Mouse (Mus musculus) stomach, postnatal 0 days (tissue): ENCODE results near the gene Cenpe. TPM values are rescaled to one million over a fixed set of nuclear protein-coding genes. Genes with fewer than 3 reads are reported as not detected.
A peak's percentile ranks its signal among the peaks of the same experiment; 100 is the strongest.

Experiments
- ATAC-seq: fragments of 200-750 bp; cut with Nextera tagmentation; 2 replicates; pipeline ENCODE4 v1.8.0; 2017; ENCODE audit not compliant: low FRiP score, low TSS enrichment
- DNase-seq: peaks from one replicate; pipeline ENCODE4 v3.0.0-alpha.2; 2016; ENCODE audit warnings: low spot score
- H3K27ac ChIP-seq: fragments of 300-500 bp; sonication (generic); replicated peaks from 2 replicates; pipeline ENCODE4 v1.5.1; 2014; ENCODE audit warnings: mild to moderate bottlenecking, control low read depth
- H3K27me3 ChIP-seq: fragments of 300-500 bp; sonication (generic); 2 replicates; pipeline ENCODE4 v1.6.1; 2014; ENCODE audit warnings: low read length; ENCODE audit not compliant: control insufficient read depth, insufficient read depth
- H3K36me3 ChIP-seq: fragments of 300-500 bp; sonication (generic); 2 replicates; pipeline ENCODE4 v1.6.1; 2014; ENCODE audit warnings: low read length, mixed read lengths; ENCODE audit not compliant: control insufficient read depth, insufficient read depth
- H3K4me1 ChIP-seq: fragments of 300-500 bp; sonication (generic); replicated peaks from 2 replicates; pipeline ENCODE4 v1.6.1; 2014; ENCODE audit warnings: antibody characterized with exemption; ENCODE audit not compliant: control insufficient read depth, insufficient read depth
- H3K4me2 ChIP-seq: fragments of 300-500 bp; sonication (generic); replicated peaks from 2 replicates; pipeline ENCODE4 v1.6.1; 2014; ENCODE audit warnings: low read depth, mild to moderate bottlenecking, control low read depth, moderate library complexity
- H3K4me3 ChIP-seq: fragments of 300-500 bp; sonication (generic); 2 replicates; pipeline ENCODE4 v1.5.1; 2014; ENCODE audit warnings: low read depth, low read length, control low read depth
- H3K9ac ChIP-seq: fragments of 300-500 bp; sonication (generic); 2 replicates; pipeline ENCODE4 v1.6.1; 2014; ENCODE audit warnings: mild to moderate bottlenecking, low read length, control low read depth, mixed read lengths
- H3K9me3 ChIP-seq: fragments of 300-500 bp; sonication (generic); 2 replicates; pipeline ENCODE4 v1.6.1; 2016; ENCODE audit warnings: low read length; ENCODE audit not compliant: control insufficient read depth
- CTCF ChIP-seq: IDR thresholded peaks from 2 replicates; pipeline ENCODE4 v1.5.1; 2016; ENCODE audit warnings: antibody characterized with exemption, low read depth, mild to moderate bottlenecking, moderate library complexity
- EP300 ChIP-seq: optimal IDR thresholded peaks from 2 replicates; pipeline ENCODE3; 2016; ENCODE audit warnings: antibody characterized with exemption
- WGBS: fragments of 180-500 bp; shearing (Covaris S2); extraction: QIAGEN DNeasy Blood & Tissue Kit; methylation state at CpG from one replicate; pipeline ENCODE4 v1.1.7; 2014; 5-methylcytosine and 5-hydroxymethylcytosine counted together
- polyA plus RNA-seq: library from polyadenylated mRNA; unstranded; fragments of >200 nt; fragmentation: Nextera tagmentation; extraction: Ambion mirVana; gene quantifications from 2 replicates; pipeline ENCODE4 v1.2.1, GENCODE M21; 2015

Gene Cenpe
- polyA plus RNA-seq, 1 experiment from 2014 or later: 4.8 TPM

- H3K4me1 ChIP-seq: no peaks in the 10 kb centered on the region
- no peak for TF ChIP-seq EP300
- TF ChIP-seq CTCF: peak; percentile 79
- no peak overlapping the region for H3K9ac ChIP-seq
- H3K4me2 ChIP-seq: no peak overlapping the region
- H3K4me3 ChIP-seq: no peak overlapping the region
- H3K27ac ChIP-seq: no peak overlapping the region
- H3K27me3 ChIP-seq: no peaks in the 10 kb centered on the region
- 27% methylated on average over 4 of the region's 4 CpGs for WGBS
- no peak for ATAC-seq
- no peaks in the 10 kb centered on the region for H3K36me3 ChIP-seq
- peak; percentile 46 for DNase-seq
- H3K9me3 ChIP-seq: no peaks in the 10 kb centered on the region
Observed at GRCm38 (mm10) chr3:135206621-135207020, 5.7 kb upstream of the Cenpe start.

DNA sequence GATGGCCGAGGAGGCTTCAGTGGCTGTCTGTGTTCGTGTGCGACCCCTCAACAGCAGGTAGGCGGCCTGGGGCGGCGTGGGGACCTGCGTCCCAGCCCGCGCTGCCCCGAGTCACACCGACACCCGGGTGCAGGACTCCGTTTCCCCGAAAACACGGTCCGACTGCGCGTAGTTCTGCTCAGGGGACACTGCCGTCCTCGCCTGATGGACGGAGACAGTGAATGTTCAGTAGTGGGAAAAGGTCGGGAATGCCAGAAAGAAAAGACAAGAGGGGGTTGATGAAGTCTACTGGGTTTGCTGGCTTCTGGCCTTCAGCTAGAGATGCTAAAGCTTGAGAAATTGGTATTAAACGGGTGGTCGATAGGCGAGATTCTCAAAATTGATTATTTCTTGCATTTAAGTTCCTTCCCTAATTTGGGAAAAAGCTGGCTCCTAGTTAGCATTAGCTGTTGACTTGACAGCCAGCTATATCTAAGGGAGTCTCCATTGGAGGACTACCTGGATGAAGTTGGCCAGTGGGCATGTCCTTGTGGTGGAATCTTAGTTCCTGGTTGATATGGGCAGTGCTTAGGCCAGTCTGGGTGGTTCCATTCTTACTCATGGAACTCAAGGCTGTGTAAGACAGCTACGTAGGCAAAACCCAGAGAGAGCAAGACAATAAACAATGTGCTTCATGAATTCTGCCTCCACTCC lies 467 bp downstream of the Cenpe start:
- peaks cover 3% of the 10 kb centered on the region; the same call in 1 of the 2 replicates for H3K36me3 ChIP-seq
- peak overlapping the region; percentile 88 for H3K4me2 ChIP-seq
- no peak for TF ChIP-seq EP300
- TF ChIP-seq CTCF: no peak
- no peak overlapping the region for H3K27ac ChIP-seq
- ATAC-seq (peak; percentile 73), DNase-seq (peak; percentile 34)
- peak overlapping the region; percentile 88 for H3K4me3 ChIP-seq
- H3K9me3 ChIP-seq: no peaks in the 10 kb centered on the region
- peaks cover 3% of the 10 kb centered on the region; the same call in 1 of the 2 replicates for H3K4me1 ChIP-seq
- H3K27me3 ChIP-seq: no peaks in the 10 kb centered on the region
- WGBS: under 1% methylated on average over 26 of the region's 26 CpGs
- peak overlapping the region; percentile 64 for H3K9ac ChIP-seq

DNA sequence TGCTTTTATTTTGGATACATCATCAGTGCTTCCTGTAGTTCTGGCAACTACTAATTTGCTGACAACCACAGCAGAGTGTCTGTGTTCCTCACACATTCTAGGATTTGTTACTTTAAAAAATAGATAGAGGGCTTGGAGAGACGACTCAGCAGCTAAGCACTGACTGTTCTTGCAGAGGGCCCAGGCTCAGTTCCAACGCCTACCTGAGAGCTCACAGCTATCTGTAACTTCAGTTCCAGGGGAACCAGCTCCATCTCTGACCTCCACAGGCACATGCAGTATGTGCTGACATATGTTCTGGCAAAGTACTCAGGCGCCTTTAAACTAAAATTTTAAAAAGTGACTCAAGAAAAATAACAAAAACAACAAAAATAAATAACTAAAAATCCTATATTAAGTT lies 19.7 kb downstream of the Cenpe start:
- Histone ChIP-seq H3K4me1 (no peaks in the 10 kb centered on the region), H3K27me3 (no peaks in the 10 kb centered on the region), H3K9me3 (no peaks in the 10 kb centered on the region), H3K4me3 (no peak overlapping the region), H3K27ac (no peak overlapping the region), H3K36me3 (peaks cover 13% of the 10 kb centered on the region), H3K4me2 (no peak overlapping the region), H3K9ac (no peak overlapping the region)
- no peak for TF ChIP-seq CTCF
- TF ChIP-seq EP300: no peak
- 80% methylated on average over 3 of the region's 3 CpGs for WGBS
- ATAC-seq (no peak), DNase-seq (no peak)

- TF ChIP-seq CTCF: no peak
- TF ChIP-seq EP300: no peak
- no peak for ATAC-seq
- no peak overlapping the region for H3K4me3 ChIP-seq
Observed at GRCm38 (mm10) chr3:135232462-135232861, 20.1 kb downstream of the Cenpe start.

GRCm38 (mm10) chr3:135245733-135246132 lies 33.4 kb downstream of the Cenpe start:
- Histone ChIP-seq H3K4me2 (no peak overlapping the region), H3K4me3 (no peak overlapping the region), H3K9me3 (no peaks in the 10 kb centered on the region), H3K27ac (no peak overlapping the region), H3K27me3 (no peaks in the 10 kb centered on the region), H3K4me1 (no peaks in the 10 kb centered on the region), H3K36me3 (0 out of 2 replicates have a peak, but pooled peaks cover 2% of the 10 kb centered on the region), H3K9ac (no peak overlapping the region)
- TF ChIP-seq EP300 (no peak), CTCF (peak; percentile 70)
- DNase-seq: no peak
- ATAC-seq: no peak

More at GRCm38 (mm10) chr3:135232462-135232861, 20.1 kb downstream of the Cenpe start:
- Histone ChIP-seq H3K9me3 (no peaks in the 10 kb centered on the region), H3K27me3 (no peaks in the 10 kb centered on the region), H3K4me2 (no peak overlapping the region), H3K36me3 (peaks cover 13% of the 10 kb centered on the region), H3K27ac (no peak overlapping the region), H3K4me1 (no peaks in the 10 kb centered on the region), H3K9ac (no peak overlapping the region)
- DNase-seq: no peak
- WGBS: 88% methylated on average over 3 of the region's 3 CpGs

DNA sequence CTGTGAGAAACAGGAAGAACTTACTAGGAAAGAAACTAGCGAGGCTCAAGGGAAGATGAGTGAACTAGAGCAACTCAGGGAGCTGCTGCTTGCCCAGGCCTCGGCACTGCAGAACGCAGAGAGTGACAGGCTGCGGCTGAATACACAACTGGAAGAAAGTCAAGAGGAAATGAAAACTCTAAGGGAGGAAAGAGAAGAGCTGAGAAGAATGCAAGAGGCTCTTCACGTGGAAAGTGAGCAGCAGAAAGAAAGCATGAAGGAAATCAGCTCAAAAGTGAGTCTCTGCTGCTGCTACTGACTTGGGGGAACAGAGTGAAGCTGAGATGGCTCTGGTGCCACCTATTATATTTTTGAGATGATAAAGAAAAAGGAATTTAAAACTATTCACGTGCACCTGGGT lies 34.5 kb downstream of the Cenpe start:
- Histone ChIP-seq H3K4me1 (no peaks in the 10 kb centered on the region), H3K9me3 (no peaks in the 10 kb centered on the region), H3K4me3 (no peak overlapping the region), H3K27ac (no peak overlapping the region), H3K27me3 (no peaks in the 10 kb centered on the region), H3K4me2 (no peak overlapping the region), H3K36me3 (peaks cover 4% of the 10 kb centered on the region; the same call in 1 of the 2 replicates), H3K9ac (no peak overlapping the region)
- TF ChIP-seq EP300: no peak
- no peak for TF ChIP-seq CTCF
- 93% methylated on average over 6 of the region's 6 CpGs for WGBS
- no peak for ATAC-seq
- DNase-seq: no peak
